Mouse (Mus musculus): Measurements from ENCODE around the gene Ing3.

The Ing3 gene

DNA sequence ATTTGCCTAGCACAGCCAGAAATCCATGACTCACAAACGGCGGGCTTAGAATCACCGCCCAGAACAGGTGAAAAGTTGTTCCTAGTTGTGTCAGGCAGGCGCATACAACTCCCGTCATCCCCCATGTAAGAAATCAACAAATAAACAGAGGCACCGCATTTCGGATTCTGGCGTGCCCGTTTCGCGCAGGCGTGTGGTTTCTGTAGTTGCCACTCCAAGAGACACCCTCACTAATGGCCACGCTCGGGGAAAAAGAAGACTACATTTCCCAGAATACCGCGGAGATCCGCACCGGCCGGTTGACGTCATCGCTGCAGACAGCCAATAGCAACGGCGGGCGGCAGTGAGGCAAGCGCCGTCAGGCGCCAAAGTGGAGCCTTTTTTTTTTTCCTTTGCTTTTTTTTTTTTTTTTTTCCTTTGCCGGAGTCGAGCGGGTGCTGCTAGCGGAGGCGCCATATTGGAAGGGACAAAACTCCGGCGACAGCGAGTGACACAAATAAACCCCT is at the start of gene Ing3:
Gene Ing3, plus strand, starts transcription at position 346 of the 506 bp plus-strand sequence.
- peak; percentile 96 for DNase-seq

DNA sequence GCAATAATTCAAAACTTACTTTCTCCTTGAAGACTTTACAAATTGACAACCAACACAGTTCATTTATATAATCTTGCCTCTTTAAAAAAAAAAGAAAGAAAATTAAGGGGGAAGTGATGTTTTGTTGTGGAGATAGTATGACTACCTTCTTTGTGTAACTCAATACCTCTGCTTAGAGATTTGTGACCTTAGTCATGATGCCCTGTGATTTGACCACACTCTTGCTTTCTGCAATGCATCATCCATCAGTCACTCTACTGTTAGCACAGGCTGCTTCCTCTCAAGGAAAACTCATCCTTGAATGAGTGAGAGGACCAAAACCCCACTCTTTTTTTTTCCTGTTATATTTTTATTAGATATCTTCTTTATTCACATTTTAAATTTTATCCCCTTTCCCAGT is 39.7 kb upstream of the Ing3 start:
- no peak for DNase-seq

DNA sequence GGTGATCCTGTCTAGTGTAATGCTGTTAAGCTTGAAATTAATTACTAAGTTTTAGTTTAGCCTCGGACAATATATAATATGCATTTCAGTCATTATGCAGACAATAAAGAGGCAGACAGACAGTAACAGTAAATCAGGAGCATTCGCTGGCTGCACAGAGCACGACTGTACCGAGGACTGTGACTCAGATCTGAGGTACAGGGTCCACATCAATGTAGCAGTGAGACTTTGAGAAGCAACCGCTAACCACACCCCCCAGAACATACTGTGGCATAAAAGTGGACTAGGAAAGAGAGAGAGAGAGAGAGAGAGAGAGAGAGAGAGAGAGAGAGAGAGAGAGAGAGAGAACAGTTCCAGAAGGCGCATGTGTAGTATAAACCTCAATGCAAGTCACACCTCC is 38.6 kb upstream of the Ing3 start:
- no peak for DNase-seq

DNA sequence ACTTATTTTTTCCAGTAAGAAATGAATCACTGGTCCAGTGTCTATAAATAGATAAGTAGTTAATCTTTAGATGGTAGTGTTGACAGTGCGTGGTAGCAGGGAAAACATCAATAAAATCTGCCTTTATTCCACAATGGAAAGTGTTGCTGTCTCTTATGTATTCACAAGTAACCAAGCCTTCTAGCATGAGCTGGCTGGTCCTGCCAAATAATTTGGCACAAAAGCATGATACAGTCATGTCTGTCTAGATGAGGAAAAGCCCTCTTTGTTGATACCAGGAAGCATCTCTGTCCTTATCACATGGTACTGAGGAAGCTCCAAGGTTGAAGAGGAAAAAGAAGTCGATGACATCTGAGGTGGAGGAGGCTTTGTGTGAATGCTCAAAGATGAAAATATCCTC is 32.8 kb upstream of the Ing3 start:
- no peak for DNase-seq

GRCm38 (mm10) chr6:21924150-21924549 is 25.2 kb upstream of the Ing3 start:
- DNase-seq: no peak

GRCm38 (mm10) chr6:21937981-21938635 is 11.3 kb upstream of the Ing3 start:
- no peak for DNase-seq

DNA sequence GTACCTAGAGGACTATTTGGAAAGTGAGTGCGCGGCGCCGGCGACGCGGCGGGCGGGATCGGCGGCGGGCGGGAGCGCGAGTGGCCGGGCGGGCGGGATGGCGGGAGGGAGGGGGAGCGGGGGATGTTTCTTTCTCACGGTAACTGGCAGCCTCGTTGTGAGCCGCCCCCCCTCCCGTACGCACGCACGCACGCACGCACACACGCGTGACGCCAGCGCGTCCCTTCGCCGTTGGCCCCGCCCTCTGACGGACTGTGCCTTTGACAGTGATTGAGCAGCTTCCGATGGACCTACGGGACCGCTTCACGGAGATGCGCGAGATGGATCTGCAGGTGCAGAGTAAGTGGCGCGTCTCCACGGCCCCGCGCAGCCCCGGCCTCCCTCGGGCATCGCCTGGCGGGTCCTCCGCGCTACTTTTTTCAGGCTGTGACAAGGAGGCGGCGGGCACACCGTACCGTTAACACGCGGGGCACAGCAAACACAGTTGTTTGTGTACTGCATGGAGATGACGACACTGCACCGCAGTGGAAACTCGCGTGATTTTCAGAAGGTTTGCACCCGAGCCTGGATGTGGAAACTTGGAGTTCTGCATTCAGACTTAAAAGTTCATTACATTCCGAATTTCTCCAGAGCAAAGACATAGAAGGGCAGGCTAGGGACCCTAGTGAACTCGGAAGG is 539 bp downstream of the Ing3 start:
- peak; percentile 98 for DNase-seq

- DNase-seq: no peak
These were observed 1.3 kb downstream of the Ing3 start for GRCm38 (mm10) chr6:21950676-21951075.

DNA sequence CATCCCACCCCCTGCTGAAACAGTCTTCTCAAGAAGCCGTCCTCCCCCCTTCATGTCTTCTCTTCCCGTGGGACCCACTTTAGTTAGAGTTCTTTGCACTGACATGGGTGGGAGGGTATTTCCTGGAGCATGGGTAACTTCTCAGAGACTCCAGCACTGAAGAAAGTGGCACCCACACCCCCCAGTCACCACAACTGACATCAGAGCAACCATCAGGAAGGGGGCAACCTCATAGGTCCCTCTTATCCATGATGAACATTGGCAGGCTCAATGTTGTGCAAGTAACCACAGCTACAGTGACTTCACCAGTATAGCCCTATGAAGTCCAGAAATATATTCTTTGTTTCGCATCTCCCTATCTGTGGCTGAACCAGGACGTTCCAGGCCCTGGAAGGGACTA is 6.1 kb downstream of the Ing3 start:
- DNase-seq: no peak

GRCm38 (mm10) chr6:21958922-21959321 is 9.6 kb downstream of the Ing3 start:
- DNase-seq: no peak

- no peak for DNase-seq
These were observed 10.5 kb downstream of the Ing3 start for GRCm38 (mm10) chr6:21959909-21960308.

- no peak for DNase-seq
These were observed 28.2 kb downstream of the Ing3 start for GRCm38 (mm10) chr6:21977532-21977931.

- no peak for DNase-seq
These were observed 31.7 kb downstream of the Ing3 start for GRCm38 (mm10) chr6:21981114-21981513.

GRCm38 (mm10) chr6:21984990-21985731 is 35.8 kb downstream of the Ing3 start:
- DNase-seq: peak; percentile 8

- no peak for DNase-seq
These were observed 36.6 kb downstream of the Ing3 start, which contains the start of gene Cped1 for GRCm38 (mm10) chr6:21985732-21986540. Gene Cped1 (plus strand): TSS chr6:21985916.

DNA sequence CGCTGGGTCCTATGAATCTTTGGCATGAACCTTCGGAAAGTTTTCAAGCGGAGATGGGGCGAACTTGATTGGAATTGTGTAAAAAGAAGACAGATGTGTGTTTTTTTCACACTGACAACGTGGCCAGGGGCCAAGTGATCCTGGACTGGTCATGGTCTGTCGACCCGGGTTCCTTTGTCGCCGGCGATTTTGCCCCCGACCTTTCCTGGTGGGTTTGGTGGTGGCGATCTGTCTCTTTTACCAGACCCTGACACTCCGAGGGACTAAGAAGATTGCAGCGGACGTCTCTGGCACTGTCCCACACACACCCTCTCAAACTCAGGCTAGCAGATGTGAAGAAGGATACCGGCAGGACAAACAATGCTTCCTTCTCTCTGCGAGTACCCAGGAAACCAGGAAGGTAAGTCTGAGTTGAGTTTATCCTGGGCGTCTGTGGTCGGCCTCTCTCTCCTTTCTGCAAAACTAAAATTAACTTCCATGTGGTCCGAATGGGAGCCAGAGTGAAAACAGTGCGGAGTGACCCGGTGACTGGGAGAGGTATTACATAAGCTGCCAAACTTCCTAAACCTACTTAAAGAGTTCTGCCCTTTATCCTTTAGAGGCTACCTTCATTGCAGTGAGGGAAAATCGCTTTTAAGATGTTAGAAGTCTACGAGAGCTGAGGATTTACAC is 37.4 kb downstream of the Ing3 start:
- DNase-seq: no peak

DNA sequence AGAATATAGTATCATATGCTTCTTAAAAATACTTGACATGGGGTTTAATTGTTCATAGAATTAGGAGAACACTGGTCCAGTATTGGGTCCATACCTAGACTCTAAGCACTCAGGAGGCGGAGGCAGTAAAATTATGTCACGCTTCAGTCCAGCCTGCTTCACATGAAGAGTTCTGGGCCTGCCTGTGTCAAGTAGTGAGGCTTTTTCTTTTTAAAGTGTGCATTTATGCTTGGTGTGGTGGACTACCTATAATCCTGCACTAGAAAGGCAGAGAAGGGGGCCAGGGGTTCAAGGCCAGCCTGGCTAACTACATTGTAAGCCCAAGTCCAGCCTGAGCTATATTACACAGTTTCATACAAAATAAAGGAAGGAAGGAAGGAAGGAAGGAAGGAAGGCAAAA is 38.2 kb downstream of the Ing3 start:
- DNase-seq: no peak

GRCm38 (mm10) chr6:21988296-21988695 is 38.9 kb downstream of the Ing3 start:
- DNase-seq: no peak

DNA sequence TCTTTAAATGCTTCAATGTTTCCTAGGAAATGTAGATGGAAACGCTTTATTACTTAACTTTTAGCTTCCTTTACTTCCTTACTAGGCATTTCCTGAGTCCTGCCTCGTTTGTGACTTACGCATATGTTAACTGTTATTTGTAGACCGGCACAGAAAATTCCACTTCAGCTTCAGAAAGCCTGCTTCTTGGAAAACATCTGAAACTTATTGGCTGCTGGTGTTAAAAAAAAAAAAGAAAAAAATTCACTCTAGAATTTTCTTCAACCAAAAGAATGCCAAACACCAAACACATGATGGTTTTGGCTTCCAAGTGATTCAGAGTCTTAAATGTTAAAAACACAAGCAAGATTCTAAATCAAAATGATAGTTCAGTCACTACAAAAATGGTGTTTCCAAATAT is 39.7 kb downstream of the Ing3 start:
- DNase-seq: no peak

DNA sequence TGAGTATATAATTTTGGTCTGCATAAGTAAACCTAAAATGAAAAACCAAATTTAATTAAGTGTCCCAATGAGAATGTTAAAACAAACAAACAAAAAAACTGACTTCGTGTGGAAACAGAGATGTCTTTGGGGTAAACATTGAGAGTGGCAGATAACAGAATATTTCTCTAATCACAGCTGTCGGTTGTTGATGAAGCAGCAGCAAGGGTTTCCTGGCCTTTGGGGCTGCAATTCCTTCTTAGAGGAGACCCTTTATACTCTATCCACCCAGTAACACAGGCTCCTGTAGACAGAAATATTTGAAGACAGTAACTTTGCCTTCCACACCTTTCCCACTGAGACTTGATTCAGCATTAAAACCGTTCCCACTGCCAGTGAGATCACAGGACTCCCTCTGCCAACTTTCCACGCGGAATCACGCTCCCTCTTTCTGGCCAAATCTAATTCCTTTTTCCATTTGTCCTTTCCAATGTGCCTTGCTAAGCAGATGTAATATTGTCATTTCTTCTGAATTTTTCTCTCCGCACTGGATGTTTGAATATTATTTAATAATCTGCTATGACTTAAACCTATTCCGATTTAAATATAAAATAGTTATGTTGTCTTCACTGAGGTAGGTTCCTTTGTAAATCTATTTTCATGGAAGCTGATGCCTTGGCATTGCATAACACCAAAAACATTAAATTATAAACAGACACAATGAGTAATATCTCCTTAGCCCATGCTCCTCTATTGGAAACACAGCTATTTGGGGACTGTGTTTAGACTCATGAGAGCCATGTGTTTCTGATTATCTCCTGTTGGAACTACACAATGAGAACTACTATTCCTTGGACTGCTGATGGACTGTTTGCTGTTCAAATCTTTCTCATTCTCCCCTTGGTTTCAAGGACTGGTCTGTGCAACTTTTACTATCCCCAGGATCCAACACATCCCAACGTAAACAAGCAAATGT is 41.1 kb downstream of the Ing3 start:
- DNase-seq: no peak

- DNase-seq: no peak
These were observed 41.8 kb downstream of the Ing3 start for GRCm38 (mm10) chr6:21991151-21991550.
